Mouse (Mus musculus): ENCODE results near the gene Ssh1.

Gene Ssh1

GRCm38 (mm10) chr5:113890874-113891273 lies 102.8 kb downstream of the Ssh1 start:
- DNase-seq (ENCODE audit: low spot score in 2 of 2) = no peak

DNA sequence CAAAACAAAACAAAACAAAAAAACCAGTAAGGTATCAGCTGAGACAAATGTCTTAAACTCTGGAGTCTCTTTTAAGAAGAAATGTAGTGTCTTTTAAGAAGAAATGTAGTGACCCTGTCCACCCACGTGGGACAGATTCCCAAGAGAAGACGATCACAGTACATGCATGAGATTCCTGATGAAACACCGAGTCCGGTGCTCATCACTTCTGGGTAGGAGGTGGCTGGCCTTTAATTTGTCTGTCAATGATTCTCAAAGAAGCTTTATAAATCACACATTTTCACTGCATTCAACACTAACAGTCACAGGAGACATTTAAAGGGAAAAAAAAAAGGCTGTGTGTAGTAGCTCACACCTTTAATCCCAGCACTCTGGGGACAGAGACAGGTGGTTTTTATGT lies 103.8 kb downstream of the Ssh1 start:
- no peak for DNase-seq (ENCODE audit: low spot score in 2 of 2)

DNA sequence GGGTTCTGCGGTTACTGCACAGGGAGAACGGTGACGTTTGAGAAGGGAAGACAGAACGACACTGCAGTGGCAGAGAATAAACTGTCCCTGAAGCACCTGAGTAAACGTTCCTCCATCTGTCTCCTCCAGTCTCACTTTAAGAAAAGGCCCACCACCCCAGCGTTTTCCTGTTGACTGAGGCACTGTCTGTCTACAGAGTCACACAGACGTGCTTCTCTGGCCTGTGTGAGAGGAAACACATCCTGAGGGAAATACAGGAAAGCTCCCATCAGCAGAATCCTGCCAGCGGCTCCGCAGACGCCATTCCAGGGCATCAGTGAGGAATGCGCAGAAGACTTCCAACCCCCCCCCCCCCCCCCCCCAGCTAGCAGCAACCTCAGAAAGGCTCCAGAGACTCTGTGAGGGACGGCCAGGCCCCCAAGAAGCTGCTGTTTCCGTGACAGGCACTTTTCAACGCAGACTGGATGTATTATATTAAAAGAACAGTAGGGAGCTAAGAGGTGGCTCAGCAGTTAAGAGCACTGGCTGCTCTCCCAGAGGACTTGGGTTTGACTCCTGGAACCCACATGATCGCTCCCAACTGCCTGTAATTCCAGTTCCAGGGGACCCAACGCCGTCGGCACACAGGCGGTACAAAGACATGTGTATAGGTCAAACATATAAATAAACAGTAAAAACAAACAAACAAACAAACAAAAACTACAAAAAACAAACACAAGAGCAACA lies 104.3 kb downstream of the Ssh1 start:
- DNase-seq (ENCODE audit: low spot score in 2 of 2) = no peak

DNA sequence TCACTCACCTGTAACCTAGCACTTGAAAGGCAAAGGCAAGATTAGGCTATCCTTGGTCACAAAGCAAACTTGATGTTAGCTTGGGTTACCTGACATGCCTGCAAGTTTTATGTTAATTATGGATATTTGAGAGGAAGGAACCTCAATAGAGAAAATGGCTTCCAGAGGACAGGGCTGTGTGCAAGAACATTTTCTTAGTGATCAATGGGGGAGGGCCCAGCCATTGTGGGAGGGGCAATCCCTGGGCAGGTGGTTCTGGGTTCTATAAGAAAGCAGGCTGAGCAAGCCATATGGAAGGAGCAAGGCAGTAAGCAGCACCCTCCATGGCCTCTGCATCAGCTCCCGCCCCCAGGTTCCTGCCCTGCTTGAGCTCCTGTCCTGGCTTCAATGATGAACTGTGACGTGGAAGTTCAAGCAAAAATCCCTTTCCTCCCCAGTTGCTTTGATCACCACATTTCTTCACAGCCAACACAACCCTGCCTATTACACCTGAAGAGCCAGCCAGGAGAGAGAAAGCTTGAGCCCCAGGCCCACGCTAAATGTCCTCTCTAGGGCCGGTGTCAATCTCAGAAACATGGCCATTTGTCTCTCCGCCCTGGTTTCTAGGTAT lies 105.4 kb downstream of the Ssh1 start:
- no peak for DNase-seq (ENCODE audit: low spot score in 2 of 2)

DNA sequence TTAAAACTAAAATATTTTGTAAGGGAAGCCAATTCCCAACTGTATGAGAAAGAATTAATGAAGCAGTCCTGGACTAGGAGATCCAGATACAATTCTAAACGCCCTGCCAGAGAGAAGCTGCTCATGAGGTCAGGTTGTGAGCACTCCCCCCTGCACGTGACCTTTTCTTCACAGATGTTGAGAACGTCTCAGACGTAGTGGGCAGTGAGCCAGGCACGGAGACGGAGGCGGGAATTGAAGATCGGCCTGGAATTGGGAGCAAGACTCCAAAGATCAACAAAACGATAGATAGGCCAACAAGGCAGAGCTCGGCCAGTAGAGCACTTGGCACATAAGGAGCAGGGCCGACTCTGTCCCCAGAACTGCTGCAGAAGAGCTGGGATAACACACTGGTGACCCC lies 106.6 kb downstream of the Ssh1 start:
- DNase-seq (ENCODE audit: low spot score in 2 of 2) = no peak
